In the genomic region with DNA sequence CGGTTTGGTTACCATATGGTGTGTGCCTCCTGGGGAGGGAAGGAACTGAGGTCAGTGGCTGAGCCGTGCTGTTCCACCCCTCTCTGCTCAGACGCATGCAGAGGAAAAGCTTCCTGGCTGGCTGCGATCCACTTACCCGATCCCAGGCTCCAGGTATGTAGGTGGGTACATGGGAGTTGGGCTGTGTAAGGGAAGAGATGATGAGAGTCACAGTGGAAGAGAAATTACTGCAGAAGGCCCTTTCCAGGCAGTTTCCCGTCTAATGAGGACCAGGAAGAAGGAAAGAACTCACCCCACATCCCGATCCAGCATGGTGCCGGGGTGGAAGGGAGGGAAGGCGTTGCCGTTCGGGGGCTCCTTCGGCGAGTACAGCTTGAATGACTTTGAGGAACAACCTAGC, we compare ENCODE assay signal across 11 mouse cellular contexts. TPM values are rescaled to one million over a fixed set of nuclear protein-coding genes. Genes with fewer than 3 reads are reported as not detected.
A peak's percentile ranks its signal among the peaks of the same experiment; 100 is the strongest.
DNase-seq lines count a peak whose midpoint lies in the region; ATAC-seq and TF ChIP-seq lines count a peak whose summit lies in the region.
"Had no signal": no experiment of that assay in that cellular context is flagged by ENCODE, and none has a peak within 500 bp of the region (broad histone marks: within the 10 kb centered on the region; RNA-seq: fewer than 3 reads in every experiment).

No protein-coding gene starts in this region.

- H3K4me1 ChIP-seq in heart, embryonic 10.5 days: peaks cover 45% of the 10 kb centered on the region
- peaks cover 4% of the 10 kb centered on the region for H3K4me1 ChIP-seq in ES-Bruce4 (ENCODE audit: control insufficient read depth, insufficient read depth, low read length)
- H3K4me1 ChIP-seq in liver, embryonic 14.5 days (replicated peaks; ENCODE audit: control insufficient read depth in 2 of 2, insufficient read depth in 2 of 2, low read length in 1 of 2): peaks cover 29 to 33% of the 10 kb centered on the region in 2 experiments

- peaks cover 57% of the 10 kb centered on the region for H3K36me3 ChIP-seq in heart, embryonic 10.5 days
- peaks cover 42% of the 10 kb centered on the region for H3K36me3 ChIP-seq in ES-Bruce4 (ENCODE audit: control insufficient read depth, insufficient read depth, low read length, poor library complexity, severe bottlenecking)
- peaks cover 48% of the 10 kb centered on the region for H3K36me3 ChIP-seq in liver, embryonic 14.5 days (replicated peaks; ENCODE audit: control insufficient read depth, insufficient read depth, low read depth)

- TF ChIP-seq POLR2A in ES-Bruce4 (IDR thresholded peaks at IDR 0.05; ENCODE audit: insufficient read depth, low read length): no peak

- peak overlapping the region; percentile 95 for H3K4me2 ChIP-seq in liver, embryonic 14.5 days (ENCODE audit: low read depth)

- no peak for DNase-seq in heart, embryonic 10.5 days (ENCODE audit: low spot score)
- no peak for DNase-seq in heart, postnatal 14 days
- peak; percentile 64 to 72 for DNase-seq in cerebellum, postnatal 25 days
- no peak for DNase-seq in liver, embryonic 14.5 days (ENCODE audit: low read depth in 3 of 3, low spot score in 3 of 3)
- no peak for DNase-seq in spleen, postnatal 10 days (ENCODE audit: low spot score in 2 of 2)
- no peak for DNase-seq in left cerebral cortex, postnatal 10 days (ENCODE audit: extremely low spot score in 1 of 2, low spot score in 2 of 2)
- DNase-seq: gastrocnemius, postnatal 10 days; right cerebral cortex, postnatal 25 days had no signal

- 0 out of 2 replicates have a peak overlapping the region, but pooled peaks have one; percentile 16 for H3K27ac ChIP-seq in heart, embryonic 10.5 days
- H3K27ac ChIP-seq in ES-Bruce4 (ENCODE audit: insufficient read depth, low read length): no peak overlapping the region
- peak overlapping the region; percentile 86 for H3K27ac ChIP-seq in liver, embryonic 14.5 days
- H3K27ac ChIP-seq: embryonic facial prominence, embryonic 15.5 days had no signal

- H3K9me3 ChIP-seq in heart, embryonic 10.5 days: no peaks in the 10 kb centered on the region
- H3K9me3 ChIP-seq in ES-Bruce4 (replicated peaks; ENCODE audit: control insufficient read depth, insufficient read depth, low read length, poor library complexity, severe bottlenecking): no peaks in the 10 kb centered on the region
- no peaks in the 10 kb centered on the region for H3K9me3 ChIP-seq in liver, embryonic 14.5 days (ENCODE audit: control insufficient read depth, low read length)
- H3K9me3 ChIP-seq: embryonic facial prominence, embryonic 15.5 days had no signal

- intact Hi-C loops in heart, postnatal 14 days (cut with DNase I): no loop called here
- intact Hi-C loops in left cerebral cortex, postnatal 10 days (cut with DNase I): no loop called here

- ATAC-seq in liver, embryonic 14.5 days (ENCODE audit: insufficient read depth): no peak
- ATAC-seq in megakaryocyte, adult 5-6 weeks (ENCODE audit: poor library complexity, severe bottlenecking): no peak

- no peaks in the 10 kb centered on the region for H3K27me3 ChIP-seq in heart, embryonic 10.5 days (ENCODE audit: insufficient read depth, poor library complexity, severe bottlenecking)
- H3K27me3 ChIP-seq in ES-Bruce4 (ENCODE audit: control insufficient read depth, insufficient read depth, low read length, poor library complexity, severe bottlenecking): no peaks in the 10 kb centered on the region
- H3K27me3 ChIP-seq in liver, embryonic 14.5 days (ENCODE audit: control insufficient read depth, insufficient read depth, low read length): no peaks in the 10 kb centered on the region
- H3K27me3 ChIP-seq: embryonic facial prominence, embryonic 15.5 days had no signal

- peak overlapping the region; percentile 38; the same call in 1 of the 2 replicates for H3K9ac ChIP-seq in ES-Bruce4 (ENCODE audit: low read depth, poor library complexity, severe bottlenecking)
- peak overlapping the region; percentile 98 for H3K9ac ChIP-seq in liver, embryonic 14.5 days (replicated peaks)

- no peak for TF ChIP-seq EP300 in ES-Bruce4 (IDR thresholded peaks at IDR 0.05; ENCODE audit: insufficient read depth, low read depth, low read length)
- no peak for TF ChIP-seq EP300 in liver, embryonic 14.5 days (IDR thresholded peaks at IDR 0.05; ENCODE audit: low read depth)

- TF ChIP-seq CTCF in ES-Bruce4 (IDR thresholded peaks at IDR 0.05; ENCODE audit: low read depth, low read length): no peak
- TF ChIP-seq CTCF in liver, embryonic 14.5 days (IDR thresholded peaks at IDR 0.05; ENCODE audit: low read depth): no peak

- WGBS in heart, embryonic 10.5 days: 90% methylated on average over 13 of the region's 13 CpGs
- WGBS in liver, embryonic 14.5 days (ENCODE audit: insufficient replicate concordance): 84% methylated on average over 13 of the region's 13 CpGs

- H3K4me3 ChIP-seq in heart, embryonic 10.5 days: no peak overlapping the region
- no peak overlapping the region for H3K4me3 ChIP-seq in ES-Bruce4 (ENCODE audit: low read depth, low read length)
- peak overlapping the region in 1 of 2 experiments; percentile 71; a peak in 2 of 4 replicates for H3K4me3 ChIP-seq in liver, embryonic 14.5 days (ENCODE audit: insufficient read depth in 1 of 2, low read depth in 2 of 2, low read length in 2 of 2)

RNA-seq across cellular contexts. Expression of a gene that starts 8.7 kb away (rescaled TPM):
- 38.9 and 50.2 TPM in 2 replicates for polyA plus RNA-seq in heart, embryonic 10.5 days (2016; fragmentation: Nextera tagmentation; extraction: Ambion mirVana)
- 10 to 100 TPM; 13.8 to 14.1 TPM for total RNA-seq in heart, postnatal 14 days (2021)
- polyA plus RNA-seq in ES-Bruce4 (2011; ENCODE audit: insufficient read depth, insufficient read length, low read depth, missing spikeins): 114 and 141 TPM in 2 replicates
- 17.5 and 19.4 TPM in 2 replicates for polyA plus RNA-seq in liver, embryonic 14.5 days (2012; rRNA removed)
- polyA plus RNA-seq in liver, embryonic 14.5 days (2014; fragmentation: Nextera tagmentation; extraction: Ambion mirVana): 25.0 and 28.0 TPM in 2 replicates
- 10 to 100 TPM; 26.2 to 29.1 TPM for total RNA-seq in left cerebral cortex, postnatal 10 days (2021)
- 14.1 and 30.8 TPM in 2 replicates for total RNA-seq in megakaryocyte, adult 5-6 weeks (2015)
- total RNA-seq in megakaryocyte, adult 5-6 weeks (2017): 8.6 and 11.5 TPM in 2 replicates

RNA-seq across cellular contexts. Expression of a gene that starts 9.0 kb away (rescaled TPM):
- 62.2 and 79.7 TPM in 2 replicates for polyA plus RNA-seq in heart, embryonic 10.5 days (2016; fragmentation: Nextera tagmentation; extraction: Ambion mirVana)
- 10 to 100 TPM; 54.4 to 61.0 TPM for total RNA-seq in heart, postnatal 14 days (2021)
- 146 and 155 TPM in 2 replicates for polyA plus RNA-seq in ES-Bruce4 (2011; ENCODE audit: insufficient read depth, insufficient read length, low read depth, missing spikeins)
- 129 and 132 TPM in 2 replicates for polyA plus RNA-seq in liver, embryonic 14.5 days (2012; rRNA removed)
- 22.8 and 29.0 TPM in 2 replicates for polyA plus RNA-seq in liver, embryonic 14.5 days (2014; fragmentation: Nextera tagmentation; extraction: Ambion mirVana)
- total RNA-seq in left cerebral cortex, postnatal 10 days (2021): 100 to 1,000 TPM in 1 of 2 experiments, 10 to 100 TPM in 1; 99.7 to 101 TPM
- total RNA-seq in megakaryocyte, adult 5-6 weeks (2015): 48.8 and 54.5 TPM in 2 replicates
- 60.2 and 60.8 TPM in 2 replicates for total RNA-seq in megakaryocyte, adult 5-6 weeks (2017)

RNA-seq across cellular contexts. Expression of a gene that starts 32.7 kb away (rescaled TPM):
- 7.1 and 7.4 TPM in 2 replicates for polyA plus RNA-seq in heart, embryonic 10.5 days (2016; fragmentation: Nextera tagmentation; extraction: Ambion mirVana)
- 1 to 10 TPM; 6.3 to 6.5 TPM for total RNA-seq in heart, postnatal 14 days (2021)
- 3.1 and 3.3 TPM in 2 replicates for polyA plus RNA-seq in ES-Bruce4 (2011; ENCODE audit: insufficient read depth, insufficient read length, low read depth, missing spikeins)
- polyA plus RNA-seq in liver, embryonic 14.5 days (2012; rRNA removed): 0.96 and 1.2 TPM in 2 replicates
- polyA plus RNA-seq in liver, embryonic 14.5 days (2014; fragmentation: Nextera tagmentation; extraction: Ambion mirVana): 1.3 and 1.4 TPM in 2 replicates
- total RNA-seq in left cerebral cortex, postnatal 10 days (2021): 1 to 10 TPM; 3.3 to 4.7 TPM
- total RNA-seq in megakaryocyte, adult 5-6 weeks (2015): 1.2 and 1.7 TPM in 2 replicates
- total RNA-seq in megakaryocyte, adult 5-6 weeks (2017): 6.6 and 6.8 TPM in 2 replicates

RNA-seq across cellular contexts. Expression of a gene that starts 37.7 kb away (rescaled TPM):
- 16.0 and 16.6 TPM in 2 replicates for polyA plus RNA-seq in heart, embryonic 10.5 days (2016; fragmentation: Nextera tagmentation; extraction: Ambion mirVana)
- total RNA-seq in heart, postnatal 14 days (2021): 10 to 100 TPM; 12.9 to 16.5 TPM
- 17.1 and 18.6 TPM in 2 replicates for polyA plus RNA-seq in ES-Bruce4 (2011; ENCODE audit: insufficient read depth, insufficient read length, low read depth, missing spikeins)
- polyA plus RNA-seq in liver, embryonic 14.5 days (2012; rRNA removed): 2.0 and 2.2 TPM in 2 replicates
- 2.6 and 2.8 TPM in 2 replicates for polyA plus RNA-seq in liver, embryonic 14.5 days (2014; fragmentation: Nextera tagmentation; extraction: Ambion mirVana)
- 10 to 100 TPM; 22.9 to 24.6 TPM for total RNA-seq in left cerebral cortex, postnatal 10 days (2021)
- total RNA-seq in megakaryocyte, adult 5-6 weeks (2015): 12.8 and 15.6 TPM in 2 replicates
- total RNA-seq in megakaryocyte, adult 5-6 weeks (2017): 6.6 and 8.5 TPM in 2 replicates

RNA-seq across cellular contexts. Expression of a gene that starts 39.7 kb away (rescaled TPM):
- polyA plus RNA-seq in heart, embryonic 10.5 days (2016; fragmentation: Nextera tagmentation; extraction: Ambion mirVana): 80.2 and 117 TPM in 2 replicates
- 10 to 100 TPM; 16.4 to 17.2 TPM for total RNA-seq in heart, postnatal 14 days (2021)
- 157 and 164 TPM in 2 replicates for polyA plus RNA-seq in ES-Bruce4 (2011; ENCODE audit: insufficient read depth, insufficient read length, low read depth, missing spikeins)
- 36.6 and 63.9 TPM in 2 replicates for polyA plus RNA-seq in liver, embryonic 14.5 days (2012; rRNA removed)
- 55.0 and 58.2 TPM in 2 replicates for polyA plus RNA-seq in liver, embryonic 14.5 days (2014; fragmentation: Nextera tagmentation; extraction: Ambion mirVana)
- 10 to 100 TPM; 34.6 to 37.3 TPM for total RNA-seq in left cerebral cortex, postnatal 10 days (2021)
- total RNA-seq in megakaryocyte, adult 5-6 weeks (2015): 16.4 and 19.7 TPM in 2 replicates
- total RNA-seq in megakaryocyte, adult 5-6 weeks (2017): 36.8 and 47.6 TPM in 2 replicates

Comparison
In these comparisons a context has a peak if more than half of its experiments do, and no peak if none do; other contexts are left out.
1. DNase-seq: peak in cerebellum, postnatal 25 days (2 of 2); none in heart, embryonic 10.5 days (single experiment), heart, postnatal 14 days (0 of 2), liver, embryonic 14.5 days (0 of 3), spleen, postnatal 10 days (0 of 2) and left cerebral cortex, postnatal 10 days (0 of 2).